Mouse (Mus musculus) liver, embryonic 14.5 days (tissue): ENCODE data around the gene H2-M5.

Experiments used
- CTCF ChIP-seq: IDR thresholded peaks from 2 replicates; pipeline ENCODE4 v1.5.1; 2016; ENCODE audit warnings: antibody characterized with exemption, low read depth, control low read depth
- EP300 ChIP-seq: IDR thresholded peaks from 2 replicates; pipeline ENCODE4 v1.6.1; 2016; ENCODE audit warnings: antibody characterized with exemption, low read depth

DNA sequence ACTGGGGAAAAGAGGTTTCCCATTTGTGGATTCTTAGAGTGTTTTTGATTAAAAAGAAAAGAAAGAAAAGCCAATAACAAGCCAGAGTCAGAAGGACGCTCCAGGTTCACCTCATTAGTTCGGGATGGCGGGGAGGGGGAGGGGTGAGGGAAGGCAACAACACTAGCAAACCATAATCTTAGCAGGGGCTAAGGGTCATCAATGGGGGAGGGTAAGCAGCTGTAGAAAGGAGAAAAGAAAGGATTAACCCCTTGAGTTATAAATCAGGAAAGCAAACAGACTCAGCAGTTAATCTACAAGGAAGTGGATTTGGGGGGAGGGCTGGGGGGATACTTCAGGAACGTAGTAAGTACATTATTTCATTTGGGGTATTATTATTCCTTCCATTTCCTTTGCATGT lies 7.5 kb downstream of the H2-M5 start:
- TF ChIP-seq CTCF (no peak), EP300 (no peak)
